Mouse (Mus musculus) liver, embryonic 16.5 days (tissue): ENCODE results near the gene Atp8a2. TPM values are rescaled to one million over a fixed set of nuclear protein-coding genes. Genes with fewer than 3 reads are reported as not detected.
A peak's percentile ranks its signal among the peaks of the same experiment; 100 is the strongest.
"Not testable (repeated sequence)": the region's sequence is repeated elsewhere in the genome, so short reads cannot be mapped to it uniquely, and the experiment has no call there.

Source experiments
- ATAC-seq: fragments of 200-750 bp; cut with Nextera tagmentation; 2 replicates; pipeline ENCODE4 v1.8.0; 2017; ENCODE audit warnings: low read depth, mild to moderate bottlenecking, moderate number of reproducible peaks, moderate library complexity
- H3K27ac ChIP-seq: fragments of 300-500 bp; sonication (generic); 2 replicates; pipeline ENCODE4 v1.5.1; 2014; ENCODE audit warnings: mild to moderate bottlenecking, low read length
- H3K27me3 ChIP-seq: fragments of 300-500 bp; sonication (generic); 2 replicates; pipeline ENCODE4 v1.6.1; 2014; ENCODE audit warnings: low read depth, low read length, mixed read lengths; ENCODE audit not compliant: control insufficient read depth, insufficient read depth
- H3K36me3 ChIP-seq: fragments of 300-500 bp; sonication (generic); 2 replicates; pipeline ENCODE4 v1.6.1; 2014; ENCODE audit warnings: mild to moderate bottlenecking; ENCODE audit not compliant: control insufficient read depth, insufficient read depth
- H3K4me1 ChIP-seq: fragments of 300-500 bp; sonication (generic); 2 replicates; pipeline ENCODE4 v1.6.1; 2014; ENCODE audit warnings: low read depth, low read length, mixed read lengths; ENCODE audit not compliant: control insufficient read depth
- H3K4me2 ChIP-seq: fragments of 300-500 bp; sonication (generic); 2 replicates; pipeline ENCODE4 v1.6.1; 2014; ENCODE audit warnings: low read depth, low read length, mixed read lengths
- H3K4me3 ChIP-seq: fragments of 300-500 bp; sonication (generic); 2 replicates; pipeline ENCODE4 v1.5.1; 2014; ENCODE audit warnings: low read depth, mild to moderate bottlenecking, low read length
- H3K9ac ChIP-seq: fragments of 300-500 bp; sonication (generic); 2 replicates; pipeline ENCODE4 v1.6.1; 2014; ENCODE audit warnings: low read depth, low read length
- H3K9me3 ChIP-seq: fragments of 300-500 bp; sonication (generic); replicated peaks from 2 replicates; pipeline ENCODE4 v1.6.1; 2016; ENCODE audit warnings: low read length; ENCODE audit not compliant: control insufficient read depth
- WGBS: fragments of 180-500 bp; shearing (Covaris S2); extraction: QIAGEN DNeasy Blood & Tissue Kit; methylation state at CpG from one replicate; pipeline ENCODE4 v1.1.7; 2014; ENCODE audit not compliant: insufficient replicate concordance; 5-methylcytosine and 5-hydroxymethylcytosine counted together
- polyA plus RNA-seq: library from polyadenylated mRNA; unstranded; fragments of >200 nt; fragmentation: Nextera tagmentation; extraction: Ambion mirVana; gene quantifications from 2 replicates; pipeline ENCODE4 v1.2.1, GENCODE M21; 2015

Atp8a2 gene
- polyA plus RNA-seq, 1 experiment from 2014 or later, result 5.3 TPM

GRCm38 (mm10) chr14:59819215-59820114 lies 377.5 kb downstream of the Atp8a2 start:
- Histone ChIP-seq H3K4me2 (no peak overlapping the region), H3K27ac (no peak overlapping the region), H3K27me3 (no peaks in the 10 kb centered on the region), H3K9ac (no peak overlapping the region), H3K9me3 (no peaks in the 10 kb centered on the region), H3K4me1 (no peaks in the 10 kb centered on the region), H3K4me3 (no peak overlapping the region), H3K36me3 (no peaks in the 10 kb centered on the region)
- no peak for ATAC-seq
- WGBS, result 48% methylated on average over 5 of the region's 5 CpGs

GRCm38 (mm10) chr14:59810316-59810715 lies 386.7 kb downstream of the Atp8a2 start:
- H3K4me1 ChIP-seq, H3K27me3 ChIP-seq, H3K4me2 ChIP-seq, H3K36me3 ChIP-seq, H3K9ac ChIP-seq, H3K27ac ChIP-seq, ATAC-seq, H3K4me3 ChIP-seq, H3K9me3 ChIP-seq: not testable (repeated sequence)
- 74% methylated on average over 2 of the region's 2 CpGs for WGBS

GRCm38 (mm10) chr14:59809790-59810189 lies 387.2 kb downstream of the Atp8a2 start:
- Histone ChIP-seq H3K36me3 (no peaks in the 10 kb centered on the region), H3K4me1 (no peaks in the 10 kb centered on the region; the same call in 1 of the 2 replicates), H3K9ac (no peak overlapping the region), H3K27ac (no peak overlapping the region), H3K9me3 (no peaks in the 10 kb centered on the region), H3K27me3 (no peaks in the 10 kb centered on the region), H3K4me2 (no peak overlapping the region), H3K4me3 (no peak overlapping the region)
- no peak for ATAC-seq
- 68% methylated on average over 4 of the region's 4 CpGs for WGBS

- no peak overlapping the region for H3K9ac ChIP-seq
- H3K4me3 ChIP-seq, result no peak overlapping the region
- no peak overlapping the region for H3K27ac ChIP-seq
- H3K4me2 ChIP-seq, result no peak overlapping the region
- 0 out of 2 replicates have a peak, but pooled peaks have one; percentile 16 for ATAC-seq
- 49% methylated on average over 7 of the region's 7 CpGs for WGBS
- H3K36me3 ChIP-seq, result no peaks in the 10 kb centered on the region
- no peaks in the 10 kb centered on the region for H3K27me3 ChIP-seq
- H3K9me3 ChIP-seq, result no peaks in the 10 kb centered on the region
- no peaks in the 10 kb centered on the region; the same call in 1 of the 2 replicates for H3K4me1 ChIP-seq
Observed at GRCm38 (mm10) chr14:59807528-59808300, 389.3 kb downstream of the Atp8a2 start.

- 49% methylated on average over 4 of the region's 4 CpGs for WGBS
- Histone ChIP-seq H3K36me3 (no peaks in the 10 kb centered on the region), H3K4me2 (no peak overlapping the region), H3K4me1 (no peaks in the 10 kb centered on the region; the same call in 1 of the 2 replicates), H3K27ac (no peak overlapping the region), H3K9ac (no peak overlapping the region), H3K9me3 (no peaks in the 10 kb centered on the region), H3K4me3 (no peak overlapping the region), H3K27me3 (no peaks in the 10 kb centered on the region)
- no peak for ATAC-seq
Observed at GRCm38 (mm10) chr14:59806910-59807309, 390.1 kb downstream of the Atp8a2 start.

- WGBS, result 43% methylated on average over 4 of the region's 4 CpGs
- no peak for ATAC-seq
- Histone ChIP-seq H3K36me3 (no peaks in the 10 kb centered on the region), H3K4me1 (no peaks in the 10 kb centered on the region; the same call in 1 of the 2 replicates), H3K27ac (no peak overlapping the region), H3K4me3 (no peak overlapping the region), H3K9me3 (no peaks in the 10 kb centered on the region), H3K4me2 (no peak overlapping the region), H3K27me3 (no peaks in the 10 kb centered on the region), H3K9ac (no peak overlapping the region)
Observed at GRCm38 (mm10) chr14:59806159-59806558, 390.8 kb downstream of the Atp8a2 start.

- no peak overlapping the region for H3K9ac ChIP-seq
- no peaks in the 10 kb centered on the region for H3K9me3 ChIP-seq
- H3K4me1 ChIP-seq, result no peaks in the 10 kb centered on the region; the same call in 1 of the 2 replicates
- no peak overlapping the region for H3K27ac ChIP-seq
- H3K36me3 ChIP-seq, result no peaks in the 10 kb centered on the region
- WGBS, result 47% methylated on average over 7 of the region's 7 CpGs
- H3K4me3 ChIP-seq, result no peak overlapping the region
- no peak overlapping the region for H3K4me2 ChIP-seq
- ATAC-seq, result no peak
- no peaks in the 10 kb centered on the region for H3K27me3 ChIP-seq
Observed at GRCm38 (mm10) chr14:59805683-59806082, 391.3 kb downstream of the Atp8a2 start.

GRCm38 (mm10) chr14:59801961-59802599 lies 394.9 kb downstream of the Atp8a2 start:
- no peak overlapping the region for H3K4me2 ChIP-seq
- H3K9me3 ChIP-seq, result no peaks in the 10 kb centered on the region
- 66% methylated on average over 8 of the region's 8 CpGs for WGBS
- no peak overlapping the region for H3K9ac ChIP-seq
- no peaks in the 10 kb centered on the region for H3K36me3 ChIP-seq
- no peaks in the 10 kb centered on the region for H3K27me3 ChIP-seq
- no peak overlapping the region for H3K4me3 ChIP-seq
- H3K4me1 ChIP-seq, result no peaks in the 10 kb centered on the region; the same call in 1 of the 2 replicates
- ATAC-seq, result no peak
- H3K27ac ChIP-seq, result no peak overlapping the region
